Mouse (Mus musculus): ENCODE measurements around the gene Atxn1.

Atxn1 gene

DNA sequence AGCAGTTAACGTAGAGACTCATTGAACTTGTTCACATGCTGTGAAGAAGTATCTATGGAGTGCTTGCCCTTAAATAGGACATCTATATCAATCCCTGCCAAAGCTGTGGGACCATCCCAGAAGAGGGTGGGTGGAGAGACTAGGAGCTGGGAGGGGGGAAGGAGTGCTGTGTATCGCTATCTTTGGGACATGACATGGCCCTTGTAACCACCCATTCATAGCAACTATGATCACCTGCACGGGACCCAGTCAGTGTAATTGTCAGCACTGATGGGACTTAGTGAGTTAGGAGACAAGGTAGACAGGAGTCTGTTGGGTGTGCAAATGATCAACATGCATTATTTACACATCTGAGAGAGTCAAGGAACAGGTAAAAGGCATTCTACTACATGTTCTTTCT lies 405.6 kb downstream of the Atxn1 start:
- peak; percentile 55 for DNase-seq

DNA sequence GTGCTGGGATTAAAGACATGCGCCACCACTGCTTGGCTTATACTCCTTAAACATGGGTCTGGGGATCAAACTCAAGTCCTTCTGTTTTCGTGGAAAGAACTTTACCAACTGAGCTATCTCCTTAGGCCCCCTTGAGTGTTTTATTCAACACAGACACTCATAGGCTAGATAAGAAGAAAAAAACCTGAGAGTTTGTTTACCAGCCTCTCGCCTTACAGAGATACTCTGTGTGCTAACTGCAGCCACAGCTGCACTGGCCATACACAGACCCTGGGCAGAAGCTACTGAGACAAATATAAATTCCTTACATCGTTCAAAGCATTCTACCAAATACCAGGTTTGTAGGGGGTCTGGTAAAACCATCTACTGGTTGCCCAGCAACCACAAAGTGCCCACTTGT lies 406.4 kb downstream of the Atxn1 start:
- DNase-seq = no peak

DNA sequence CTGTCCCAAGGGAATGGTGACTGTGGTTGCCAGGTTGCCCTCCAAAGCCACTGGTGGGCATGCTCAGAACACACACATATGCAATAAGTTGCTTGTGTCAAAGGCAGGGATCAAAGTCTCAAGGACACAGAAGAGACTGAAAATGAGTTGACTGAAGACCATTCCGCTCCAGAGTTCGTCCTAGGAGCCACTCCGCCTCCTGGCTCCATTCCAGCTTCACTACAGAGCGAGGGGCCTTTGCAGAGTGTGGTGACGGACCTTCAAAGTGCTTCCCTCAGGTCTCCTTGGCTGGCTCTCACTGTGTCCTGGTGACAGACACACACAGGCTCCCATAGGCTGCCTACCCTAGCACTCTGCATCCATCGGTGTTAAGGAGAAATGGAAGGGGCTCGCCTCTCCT lies 411.1 kb downstream of the Atxn1 start:
- DNase-seq = no peak

DNA sequence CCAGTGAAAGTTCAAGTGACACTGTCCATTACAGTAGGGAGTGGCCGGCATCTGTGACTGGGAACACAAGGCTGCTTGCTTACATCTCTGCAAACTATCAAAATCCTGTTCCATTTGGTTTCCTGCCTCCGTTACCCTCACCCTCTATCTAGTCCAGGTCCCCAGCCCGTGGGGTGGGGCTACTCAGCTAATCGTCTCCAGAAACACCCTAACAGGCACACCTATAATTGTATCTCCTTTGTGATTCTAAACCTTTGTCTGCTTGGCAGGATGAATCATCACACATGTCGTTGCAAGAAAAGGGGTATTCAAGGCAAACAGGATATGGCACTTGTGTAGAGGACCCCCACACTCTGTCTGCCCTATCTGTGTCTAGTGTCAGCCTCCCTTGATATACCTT lies 417.3 kb downstream of the Atxn1 start:
- DNase-seq = no peak

DNA sequence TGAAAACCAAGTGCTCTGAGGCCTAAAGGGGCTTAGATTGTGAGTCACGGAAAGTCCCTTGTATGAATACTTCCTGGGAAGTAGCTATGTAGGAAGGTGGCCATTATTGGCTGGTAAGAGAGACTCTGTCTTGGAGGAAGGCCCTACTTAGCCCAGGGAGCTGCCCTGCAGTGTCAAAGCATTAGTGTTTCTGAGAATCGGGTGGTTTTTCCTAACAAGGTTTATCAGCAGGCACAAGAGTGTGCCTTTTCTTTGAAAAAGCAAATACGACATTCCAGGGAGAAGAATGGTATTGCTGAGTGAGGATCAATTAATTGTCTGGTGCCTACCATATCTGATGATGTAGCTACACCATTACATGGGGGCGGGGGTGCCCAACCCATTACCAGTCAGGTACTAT lies 417.9 kb downstream of the Atxn1 start:
- DNase-seq = no peak

DNA sequence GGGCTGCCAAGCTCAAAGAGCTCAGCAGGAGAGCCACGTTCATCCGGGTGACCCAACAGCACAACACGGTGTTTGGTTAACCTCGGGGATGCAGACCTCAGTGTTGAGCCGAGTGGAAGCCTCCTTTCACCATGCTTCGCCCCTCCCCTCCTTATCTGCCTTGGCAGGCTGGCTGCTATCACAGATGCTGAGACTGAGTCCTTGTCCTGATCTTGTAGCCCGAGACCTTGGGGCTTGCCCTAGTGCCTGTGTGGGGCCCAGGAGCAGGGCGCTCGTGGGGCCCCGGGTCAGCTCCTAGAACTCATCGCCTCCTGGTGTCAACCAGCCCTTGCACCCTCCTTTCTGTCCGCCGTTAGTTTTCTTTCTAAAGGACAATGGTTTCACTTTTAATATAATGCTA lies 418.8 kb downstream of the Atxn1 start:
- DNase-seq = no peak

DNA sequence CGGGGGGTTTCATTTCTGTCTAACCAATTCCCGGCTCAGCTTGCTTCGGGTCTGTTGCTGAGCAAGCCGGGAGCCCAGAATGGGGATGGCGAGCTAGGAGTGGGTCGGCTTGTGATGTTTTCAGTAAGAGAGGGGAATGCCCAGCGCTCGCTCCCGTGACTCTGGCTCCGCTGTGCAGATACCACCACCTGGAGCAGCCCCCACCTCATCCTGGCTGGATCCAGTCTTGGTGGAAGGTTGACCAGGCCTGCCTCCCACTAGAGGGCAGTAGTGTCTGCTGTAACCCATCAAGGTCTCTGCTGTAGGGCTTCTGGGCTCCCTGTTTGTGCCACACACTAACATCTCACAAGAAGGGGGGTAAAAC lies 425.6 kb downstream of the Atxn1 start:
- peak; percentile 96 for DNase-seq

DNA sequence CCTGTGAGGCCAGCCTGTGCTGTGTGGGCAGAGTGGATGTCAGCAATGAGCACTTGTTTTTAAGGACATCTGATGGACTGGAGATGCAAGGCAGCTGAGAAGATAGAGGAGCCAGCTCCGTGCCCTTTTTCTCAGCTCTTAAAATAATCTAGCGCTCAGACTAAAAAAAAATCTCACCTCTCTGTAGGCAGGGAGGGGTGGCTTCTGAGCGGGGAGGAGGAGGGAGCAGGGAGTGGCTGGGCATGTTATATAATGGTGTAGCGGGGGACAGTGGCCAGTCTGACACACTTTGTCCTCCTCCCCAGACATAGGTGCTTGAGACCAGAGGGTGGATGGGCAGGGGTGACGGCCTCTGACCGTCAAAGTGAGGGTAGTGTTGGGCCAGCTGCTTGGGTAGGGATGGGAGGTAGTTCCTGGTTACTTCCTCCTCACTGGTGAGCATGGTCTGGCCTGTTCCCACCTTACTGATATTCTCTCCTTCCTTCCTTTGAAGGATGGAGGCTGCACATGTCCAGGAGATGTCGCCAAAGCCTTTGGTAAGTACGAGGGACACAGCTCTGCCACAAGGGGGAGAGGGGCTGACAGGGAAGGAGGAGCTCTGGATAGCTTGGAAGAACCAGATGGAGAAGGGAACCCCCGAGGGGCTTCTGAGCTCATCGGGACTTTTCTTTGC lies 426.1 kb downstream of the Atxn1 start:
- DNase-seq = peak; percentile 97

DNA sequence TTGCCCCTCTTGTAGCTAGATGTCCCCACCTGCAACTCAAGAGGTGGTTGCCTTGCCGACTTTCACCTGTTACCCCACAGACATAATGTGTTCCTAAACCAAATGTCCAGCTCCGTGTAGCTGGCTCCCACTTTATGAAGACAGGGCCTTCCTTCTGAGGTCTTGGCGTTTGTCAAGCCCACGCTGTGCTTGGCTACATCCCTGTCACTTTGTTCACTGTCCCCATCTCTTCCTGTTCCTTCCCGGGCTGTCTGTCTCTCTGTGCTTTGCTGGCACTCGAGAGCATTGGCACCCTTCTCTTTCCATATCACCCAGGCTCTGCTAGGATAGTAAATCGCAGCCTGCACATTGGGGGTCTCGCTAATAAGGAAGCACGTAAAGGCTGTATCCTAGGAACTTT lies 426.7 kb downstream of the Atxn1 start:
- DNase-seq = no peak

DNA sequence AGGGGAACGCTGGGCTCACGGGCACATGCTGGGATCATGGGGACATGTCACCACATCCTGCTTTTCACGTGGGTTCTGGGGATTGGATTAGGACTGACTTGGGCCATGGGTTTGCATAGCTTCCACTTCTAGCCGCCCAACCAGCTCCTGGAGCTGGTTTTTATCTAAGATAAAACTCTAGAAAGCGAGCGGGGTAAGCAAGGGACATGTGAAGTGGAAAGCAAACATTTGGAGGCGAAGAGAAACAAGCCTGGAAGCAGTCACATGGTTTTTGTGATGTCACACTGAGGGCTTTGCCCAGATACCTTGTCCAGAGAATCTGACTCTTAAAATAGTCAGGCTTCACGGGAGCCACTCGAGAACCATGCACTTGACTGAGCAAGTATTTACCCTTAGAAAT lies 427.7 kb downstream of the Atxn1 start:
- peak; percentile 96 for DNase-seq

DNA sequence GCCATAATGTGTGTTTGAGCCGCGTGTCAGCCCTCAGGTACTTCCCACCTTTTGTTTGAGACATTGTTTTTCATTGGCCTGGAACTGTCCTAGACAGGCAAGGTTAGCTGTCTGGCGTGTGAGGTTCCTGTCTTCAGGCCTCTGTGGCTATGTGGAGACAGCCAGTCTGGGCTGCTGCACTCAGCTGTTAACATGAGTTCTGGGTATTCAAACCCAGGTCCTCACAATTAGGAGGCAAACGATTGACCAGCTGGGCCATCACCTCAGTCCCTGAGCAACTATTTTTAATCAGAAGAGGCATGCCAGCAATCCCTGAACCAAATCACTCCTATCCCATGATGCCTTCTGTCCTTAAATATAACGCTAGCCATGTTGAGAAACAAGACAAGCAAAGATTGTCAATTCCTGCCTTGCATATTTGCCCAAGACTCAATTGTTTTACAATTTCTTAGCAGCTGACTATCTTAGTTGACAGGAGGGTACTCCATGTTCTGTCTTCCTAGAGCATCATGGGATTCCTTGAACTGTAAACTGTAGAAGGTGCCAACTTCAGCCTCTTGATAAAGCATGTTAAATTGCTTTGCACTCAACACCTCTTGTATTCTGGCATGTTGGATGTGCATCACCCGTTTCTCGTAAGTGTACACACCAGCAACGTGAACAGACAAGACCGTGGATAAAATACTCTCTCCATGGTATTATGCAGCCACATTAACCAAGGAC lies 428.9 kb downstream of the Atxn1 start:
- DNase-seq = peak; percentile 90

DNA sequence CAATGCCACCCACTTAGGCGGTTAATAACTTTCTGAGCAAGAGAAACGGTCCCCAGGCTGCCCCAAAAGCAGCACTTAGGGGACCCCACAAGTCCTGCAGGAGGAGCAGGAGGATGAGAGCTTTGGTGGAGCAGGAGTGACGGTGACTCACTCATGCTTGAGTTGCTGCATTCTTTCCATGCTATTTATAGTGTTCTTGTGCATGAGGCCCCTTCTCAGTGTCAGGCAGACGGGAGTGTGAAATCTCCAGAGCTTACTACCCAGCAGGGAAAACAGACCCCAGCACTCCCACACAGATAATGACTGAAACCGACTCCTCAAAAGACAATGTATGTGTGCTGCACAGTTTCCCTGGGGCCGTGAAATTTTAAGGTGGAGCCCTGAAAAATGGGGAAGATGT lies 434.1 kb downstream of the Atxn1 start:
- no peak for DNase-seq

DNA sequence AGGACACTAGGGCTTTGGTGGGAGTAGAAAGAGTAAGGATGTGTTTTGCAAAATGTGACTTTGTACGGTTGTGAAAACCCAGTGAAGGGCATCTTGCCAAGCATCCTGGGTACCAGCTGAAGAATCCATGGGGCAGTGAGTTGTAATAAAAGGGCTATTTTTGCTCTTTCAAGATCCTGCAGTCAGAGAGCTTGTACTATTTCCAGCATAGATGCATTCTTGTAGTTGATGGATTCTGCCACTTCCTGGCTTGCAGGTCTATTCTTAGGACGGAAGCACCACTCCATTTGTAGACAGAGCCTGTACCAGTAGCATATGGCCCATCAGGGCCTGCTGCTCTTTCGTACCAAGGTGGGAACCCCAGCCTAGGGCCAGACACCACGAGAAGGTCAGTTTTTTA lies 436.0 kb downstream of the Atxn1 start:
- DNase-seq = no peak

DNA sequence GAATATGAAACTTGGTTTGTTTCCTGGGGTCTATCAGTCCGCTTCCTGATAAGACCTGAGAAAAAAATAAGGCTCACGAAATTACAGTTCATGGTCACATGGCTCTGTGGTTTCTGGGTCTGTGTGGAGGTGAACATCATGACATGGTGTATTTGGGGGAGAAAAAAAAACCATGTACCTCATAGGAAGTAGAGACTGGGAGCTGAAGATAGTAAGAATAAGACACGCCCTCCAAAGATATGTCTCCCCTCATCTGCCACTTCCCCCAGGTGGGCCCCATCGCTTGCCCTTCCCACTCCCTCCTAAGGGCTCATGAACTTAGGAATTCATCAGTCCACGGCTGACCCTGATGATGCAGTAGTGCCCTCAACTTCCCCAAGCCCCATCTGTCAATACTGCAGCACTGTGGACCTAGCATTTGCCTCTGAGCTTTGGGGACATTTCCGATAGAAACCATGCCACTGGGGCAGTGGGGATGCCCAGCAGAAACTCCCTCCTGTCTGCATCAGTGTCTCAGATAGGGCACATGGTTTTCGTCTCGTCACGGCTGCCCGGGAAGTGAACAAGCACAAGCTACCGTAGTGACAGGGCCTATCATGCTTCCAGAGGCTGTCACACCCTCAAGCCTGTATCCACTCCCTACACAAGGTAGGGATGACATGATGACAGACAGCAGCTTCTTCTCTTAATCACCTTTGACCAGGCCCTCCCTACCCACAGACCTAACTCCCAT lies 437.4 kb downstream of the Atxn1 start:
- DNase-seq = no peak

DNA sequence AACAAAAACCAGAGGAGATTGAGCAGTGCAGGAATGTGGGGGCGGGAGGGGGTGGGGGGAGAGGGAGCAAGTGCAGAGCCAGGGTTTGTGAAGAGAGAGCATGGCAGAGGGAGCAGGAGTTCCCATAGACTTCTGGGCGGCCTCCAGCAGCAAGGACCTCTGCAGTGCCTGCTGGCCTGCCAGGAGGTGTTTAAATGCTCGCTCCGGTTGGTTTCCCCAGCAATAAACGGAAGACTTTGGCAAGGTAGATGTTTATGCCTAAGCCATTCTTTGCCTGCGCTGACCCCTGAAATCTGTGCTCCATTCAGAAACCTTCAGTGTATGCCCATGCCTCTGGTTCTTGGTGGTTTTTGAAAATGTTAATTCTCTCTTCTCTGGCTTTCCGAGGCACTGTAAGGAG lies 438.6 kb downstream of the Atxn1 start:
- no peak for DNase-seq

DNA sequence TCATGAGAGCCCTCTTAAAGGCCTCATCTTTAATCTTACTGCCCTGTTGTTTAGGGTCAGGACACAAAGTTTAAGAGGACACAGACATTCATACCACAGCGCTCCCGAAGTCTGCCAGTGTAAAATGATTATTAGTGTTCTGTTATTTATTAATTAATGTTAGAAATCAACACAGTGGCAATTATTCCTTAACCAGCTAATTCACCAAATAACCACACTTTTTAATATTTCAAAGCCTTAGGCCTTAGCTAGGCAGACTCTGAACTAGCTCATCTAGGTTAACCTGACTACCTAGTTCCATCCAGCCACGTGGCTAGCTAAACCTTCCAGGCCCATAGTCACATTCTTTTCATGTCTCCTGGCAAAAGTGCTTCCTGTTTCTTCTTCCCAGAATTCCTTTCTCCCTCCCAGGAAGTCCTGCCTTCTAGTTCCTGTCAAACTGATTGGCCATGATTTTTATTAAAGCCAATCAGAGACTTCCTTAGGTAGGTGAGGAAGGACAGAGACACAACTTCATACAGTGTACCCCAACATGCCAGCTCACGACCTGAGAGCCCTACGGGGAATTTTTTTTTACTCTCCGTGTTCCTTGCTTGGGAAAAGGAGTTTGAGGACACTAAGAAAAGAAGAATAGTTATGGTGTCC lies 439.9 kb downstream of the Atxn1 start:
- no peak for DNase-seq

DNA sequence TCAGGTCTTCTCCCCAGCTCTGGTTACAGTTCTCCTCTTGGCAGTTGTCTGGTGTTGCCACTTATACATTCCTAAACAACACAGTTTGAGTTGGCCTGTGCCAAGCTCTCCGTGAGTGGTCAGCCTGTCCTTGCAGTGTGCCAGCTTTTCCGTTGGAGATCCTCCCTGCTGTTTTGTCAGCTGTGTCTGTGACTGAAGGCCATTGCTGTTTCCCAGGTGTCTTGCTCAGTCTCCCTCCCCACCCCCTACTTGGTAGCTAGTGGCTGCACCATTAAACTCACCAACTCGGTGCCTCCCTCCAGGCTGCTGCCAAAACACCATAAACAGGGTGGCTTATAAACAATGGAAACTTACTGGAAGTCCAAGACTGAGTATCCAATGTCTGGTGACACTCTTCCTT lies 440.5 kb downstream of the Atxn1 start:
- DNase-seq = peak; percentile 94

DNA sequence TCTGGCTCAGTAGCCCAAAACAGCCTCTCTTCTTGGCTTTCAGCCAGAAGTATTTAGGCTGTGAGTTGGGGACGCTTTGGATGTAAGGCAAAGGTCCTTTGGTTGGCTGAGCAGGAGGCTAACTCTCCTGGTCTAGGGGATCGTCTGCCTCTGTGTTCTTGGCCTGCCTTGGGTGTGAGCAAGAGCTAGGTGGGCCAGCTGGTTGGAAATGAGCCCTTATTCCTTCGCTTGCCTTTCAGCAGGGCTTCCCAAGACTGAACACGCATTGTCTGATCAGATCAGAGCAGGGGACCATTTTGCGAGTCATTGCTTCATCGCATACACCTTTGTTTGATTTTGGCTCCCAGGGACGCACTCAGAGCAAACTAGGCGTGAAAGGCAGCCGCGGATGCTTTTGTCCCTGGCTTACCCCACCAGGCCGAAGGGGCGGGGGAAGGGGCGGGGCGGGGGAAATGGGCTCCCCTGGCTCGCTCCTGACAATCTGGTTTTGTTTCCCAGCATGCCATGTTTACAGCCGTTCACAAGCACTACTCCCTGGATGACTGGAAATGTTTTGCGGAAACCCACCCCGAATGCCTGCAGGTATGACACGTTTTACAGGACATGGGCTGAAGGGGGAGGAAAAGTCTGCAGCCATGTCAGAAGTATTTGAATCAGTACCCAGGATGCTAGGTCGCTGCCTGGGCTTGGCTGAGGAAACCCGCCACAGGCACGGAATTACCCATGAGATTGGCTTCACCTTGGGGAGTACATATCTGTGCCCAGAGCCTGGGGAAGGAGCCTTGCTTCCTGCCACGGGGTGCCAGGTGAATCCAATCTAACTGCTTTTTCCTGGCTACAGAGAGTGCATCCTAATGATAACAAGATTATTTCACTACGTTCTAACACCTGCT lies 448.1 kb downstream of the Atxn1 start:
- DNase-seq = peak; percentile 96

DNA sequence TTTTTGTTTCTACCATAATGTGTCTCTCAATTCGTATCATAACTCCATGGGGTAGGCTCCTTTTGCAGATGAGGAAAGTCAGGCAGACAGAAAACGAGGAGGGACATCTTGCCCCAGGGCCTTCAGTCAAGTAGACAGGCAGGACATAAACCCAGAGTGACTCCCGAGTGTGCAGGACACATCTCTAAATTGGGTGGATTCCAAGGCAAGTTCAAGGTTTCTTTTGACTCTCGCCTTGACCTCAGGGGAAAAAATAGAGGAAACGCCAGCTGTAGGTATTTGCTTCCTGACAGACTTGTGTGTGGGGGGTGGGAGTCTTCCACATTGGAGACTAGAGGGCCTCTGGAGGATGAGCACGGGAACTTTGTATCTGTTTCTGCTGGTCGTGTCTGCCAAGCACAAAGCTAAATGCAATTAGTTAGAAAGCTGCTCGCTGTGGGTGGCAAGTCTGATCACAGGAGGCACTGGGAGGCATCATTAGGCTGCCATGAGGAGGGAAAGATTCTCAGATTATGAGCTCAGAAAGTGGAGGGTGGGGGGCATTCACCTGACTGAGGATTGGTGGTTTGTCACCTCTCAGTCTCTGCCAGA lies 449.9 kb downstream of the Atxn1 start:
- peak; percentile 82 for DNase-seq

DNA sequence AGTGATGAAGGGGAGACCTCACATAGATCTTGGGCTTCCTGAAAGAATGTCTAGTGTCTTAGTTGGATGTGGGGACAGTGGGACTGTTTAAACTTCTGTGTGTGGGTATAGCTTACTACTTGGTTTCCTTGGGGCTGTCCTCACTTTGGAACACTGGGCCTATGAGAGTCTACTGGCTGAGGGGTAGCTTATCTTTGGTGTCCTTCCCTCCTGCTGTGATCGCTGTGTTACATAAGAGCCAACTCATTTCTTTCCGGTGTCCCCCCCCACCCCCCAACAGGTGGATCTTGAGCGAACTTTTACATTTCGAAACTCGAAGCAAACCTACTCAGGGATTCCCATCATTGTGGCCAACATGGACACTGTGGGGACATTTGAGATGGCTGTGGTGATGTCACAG lies 450.7 kb downstream of the Atxn1 start:
- no peak for DNase-seq

DNA sequence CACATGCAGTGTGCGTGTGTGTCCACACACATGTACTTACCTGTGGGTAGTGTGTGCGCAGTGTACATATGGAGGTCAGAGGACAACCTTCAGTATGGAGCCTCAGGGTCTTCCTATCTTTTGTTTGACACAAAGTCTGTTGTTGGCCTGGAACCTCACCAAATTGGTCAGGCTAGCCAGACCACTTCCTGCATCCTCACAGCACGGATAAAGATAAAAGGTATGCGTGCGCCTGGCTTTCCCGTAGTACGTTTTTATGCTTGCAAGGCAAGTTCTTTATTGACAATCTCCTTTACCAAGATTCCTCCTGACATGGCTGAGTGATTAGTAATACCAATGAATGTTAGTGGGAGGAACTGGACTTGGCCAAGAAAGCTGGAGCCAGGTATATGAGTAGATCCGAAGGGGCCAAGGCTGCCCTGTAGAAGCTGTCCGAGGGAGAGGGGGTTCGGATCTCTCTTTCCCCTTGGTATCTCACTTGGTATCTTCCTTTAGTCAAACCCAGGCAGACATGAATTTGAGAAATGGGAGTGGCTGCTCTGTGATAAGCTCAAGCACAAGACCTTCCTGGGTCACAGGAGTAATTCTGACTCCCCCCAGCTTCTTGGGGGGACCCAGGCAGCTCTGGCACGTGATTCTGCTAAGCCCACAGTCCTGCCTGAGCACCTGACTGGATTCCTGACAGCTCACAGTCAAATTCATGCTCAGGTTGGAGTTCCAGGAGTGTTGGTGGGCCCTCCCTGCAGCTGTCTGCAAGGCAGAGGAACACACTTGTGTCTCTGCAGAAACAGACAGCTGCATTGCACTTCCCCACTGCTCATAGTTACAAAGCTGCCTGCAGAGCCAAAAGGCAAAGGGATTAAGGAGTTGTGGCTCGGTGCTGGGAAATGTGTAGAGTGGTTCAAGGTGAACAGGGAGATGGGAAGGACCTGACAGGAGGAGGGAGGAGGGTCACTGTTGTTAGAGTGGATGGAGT lies 451.5 kb downstream of the Atxn1 start:
- DNase-seq = peak; percentile 76
